Mouse (Mus musculus): ENCODE measurements around the gene Gm5868. TPM values are rescaled to one million over a fixed set of nuclear protein-coding genes. Genes with fewer than 3 reads are reported as not detected.
A peak's percentile ranks its signal among the peaks of the same experiment; 100 is the strongest.
"Not testable (repeated sequence)": the region's sequence is repeated elsewhere in the genome, so short reads cannot be mapped to it uniquely, and the experiment has no call there.

Gene Gm5868
- polyA plus RNA-seq, 1 experiment from 2014 or later: not detected

GRCm38 (mm10) chr5:72617413-72617812, 30.1 kb upstream of the Gm5868 start:
- H3K4me2 ChIP-seq (ENCODE audit: low read depth, low read length): no peak overlapping the region
- no peak for ATAC-seq
- H3K27ac ChIP-seq (ENCODE audit: low read depth): no peak overlapping the region
- H3K36me3 ChIP-seq (replicated peaks; ENCODE audit: insufficient read depth, low read length): no peaks in the 10 kb centered on the region
- H3K9ac ChIP-seq (replicated peaks): no peak overlapping the region
- WGBS (ENCODE audit: insufficient replicate concordance): 53% methylated on average over 4 of the region's 4 CpGs
- no peaks in the 10 kb centered on the region for H3K9me3 ChIP-seq (ENCODE audit: low read length)
- TF ChIP-seq CTCF (IDR thresholded peaks at IDR 0.05; ENCODE audit: low read depth) (no peak), EP300 (IDR thresholded peaks at IDR 0.05; ENCODE audit: low read depth) (no peak)
- DNase-seq: no peak
- no peaks in the 10 kb centered on the region for H3K4me1 ChIP-seq (ENCODE audit: insufficient read depth)
- no peak overlapping the region for H3K4me3 ChIP-seq (ENCODE audit: low read depth, low read length)
- H3K27me3 ChIP-seq (ENCODE audit: insufficient read depth, low read length): no peaks in the 10 kb centered on the region

- no peaks in the 10 kb centered on the region for H3K27me3 ChIP-seq (ENCODE audit: insufficient read depth, low read length)
- WGBS (ENCODE audit: insufficient replicate concordance): 86% methylated on average over 4 of the region's 4 CpGs
- H3K27ac ChIP-seq (ENCODE audit: low read depth): no peak overlapping the region
- H3K9ac ChIP-seq (replicated peaks): no peak overlapping the region
- no peaks in the 10 kb centered on the region for H3K4me1 ChIP-seq (ENCODE audit: insufficient read depth)
- no peak for ATAC-seq
- H3K36me3 ChIP-seq (replicated peaks; ENCODE audit: insufficient read depth, low read length): no peaks in the 10 kb centered on the region
- DNase-seq: no peak
- TF ChIP-seq CTCF (IDR thresholded peaks at IDR 0.05; ENCODE audit: low read depth) (no peak), EP300 (IDR thresholded peaks at IDR 0.05; ENCODE audit: low read depth) (no peak)
- no peak overlapping the region for H3K4me3 ChIP-seq (ENCODE audit: low read depth, low read length)
- no peaks in the 10 kb centered on the region for H3K9me3 ChIP-seq (ENCODE audit: low read length)
- no peak overlapping the region for H3K4me2 ChIP-seq (ENCODE audit: low read depth, low read length)
These were observed 15.8 kb upstream of the Gm5868 start for GRCm38 (mm10) chr5:72603138-72603537.

- H3K4me3 ChIP-seq (ENCODE audit: low read depth, low read length): no peak overlapping the region
- no peak overlapping the region for H3K4me2 ChIP-seq (ENCODE audit: low read depth, low read length)
- 11% methylated on average over 5 of the region's 5 CpGs for WGBS (ENCODE audit: insufficient replicate concordance)
- H3K4me1 ChIP-seq (ENCODE audit: insufficient read depth): no peaks in the 10 kb centered on the region
- no peak overlapping the region for H3K9ac ChIP-seq (replicated peaks)
- peak; percentile 75 for DNase-seq
- no peaks in the 10 kb centered on the region for H3K9me3 ChIP-seq (ENCODE audit: low read length)
- peak; percentile 67 for TF ChIP-seq CTCF (IDR thresholded peaks at IDR 0.05; ENCODE audit: low read depth)
- TF ChIP-seq EP300 (IDR thresholded peaks at IDR 0.05; ENCODE audit: low read depth): no peak
- no peaks in the 10 kb centered on the region for H3K27me3 ChIP-seq (ENCODE audit: insufficient read depth, low read length)
- no peaks in the 10 kb centered on the region for H3K36me3 ChIP-seq (replicated peaks; ENCODE audit: insufficient read depth, low read length)
- no peak overlapping the region for H3K27ac ChIP-seq (ENCODE audit: low read depth)
- ATAC-seq: peak; percentile 84
These were observed 13.7 kb upstream of the Gm5868 start for GRCm38 (mm10) chr5:72601006-72601405.

GRCm38 (mm10) chr5:72586667-72587191, 622 bp downstream of the Gm5868 start:
- not testable (repeated sequence) for H3K4me2 ChIP-seq (ENCODE audit: low read depth, low read length); H3K27ac ChIP-seq (ENCODE audit: low read depth); DNase-seq; H3K4me3 ChIP-seq (ENCODE audit: low read depth, low read length); ATAC-seq; H3K27me3 ChIP-seq (ENCODE audit: insufficient read depth, low read length); H3K36me3 ChIP-seq (replicated peaks; ENCODE audit: insufficient read depth, low read length); H3K4me1 ChIP-seq (ENCODE audit: insufficient read depth); H3K9me3 ChIP-seq (ENCODE audit: low read length); H3K9ac ChIP-seq (replicated peaks)
- WGBS (ENCODE audit: insufficient replicate concordance): 42% methylated on average over 25 of the region's 25 CpGs

GRCm38 (mm10) chr5:72586122-72586521, 1.2 kb downstream of the Gm5868 start:
- peak; percentile 51 for ATAC-seq

GRCm38 (mm10) chr5:72580970-72581332, 6.4 kb downstream of the Gm5868 start, which contains the start of gene Zar1:
TSS of gene Zar1 (minus strand) at chr5:72581254.
- not testable (repeated sequence) for H3K9me3 ChIP-seq (ENCODE audit: low read length); H3K27ac ChIP-seq (ENCODE audit: low read depth); H3K9ac ChIP-seq (replicated peaks); DNase-seq; H3K36me3 ChIP-seq (replicated peaks; ENCODE audit: insufficient read depth, low read length); ATAC-seq; H3K4me1 ChIP-seq (ENCODE audit: insufficient read depth)
- 10% methylated on average over 17 of the region's 21 CpGs for WGBS (ENCODE audit: insufficient replicate concordance)
- Histone ChIP-seq H3K27me3 (ENCODE audit: insufficient read depth, low read length) (peaks cover 19% of the 10 kb centered on the region), H3K4me3 (ENCODE audit: low read depth, low read length) (peak within 1 kb of the TSS; percentile 29), H3K4me2 (ENCODE audit: low read depth, low read length) (peak within 1 kb of the TSS; percentile 64)

More at GRCm38 (mm10) chr5:72586122-72586521, 1.2 kb downstream of the Gm5868 start:
- H3K4me3 ChIP-seq (ENCODE audit: low read depth, low read length); H3K27ac ChIP-seq (ENCODE audit: low read depth); H3K4me2 ChIP-seq (ENCODE audit: low read depth, low read length); H3K9me3 ChIP-seq (ENCODE audit: low read length); H3K36me3 ChIP-seq (replicated peaks; ENCODE audit: insufficient read depth, low read length); H3K9ac ChIP-seq (replicated peaks); H3K4me1 ChIP-seq (ENCODE audit: insufficient read depth): not testable (repeated sequence)
- DNase-seq: peak; percentile 29
- peaks cover 10% of the 10 kb centered on the region; the same call in 1 of the 2 replicates for H3K27me3 ChIP-seq (ENCODE audit: insufficient read depth, low read length)
- WGBS (ENCODE audit: insufficient replicate concordance): 35% methylated on average over 7 of the region's 7 CpGs
- peak; percentile 61 for TF ChIP-seq CTCF (IDR thresholded peaks at IDR 0.05; ENCODE audit: low read depth)

GRCm38 (mm10) chr5:72580088-72580969, 7.0 kb downstream of the Gm5868 start:
- DNase-seq: not testable (repeated sequence)
- 9% methylated on average over 45 of the region's 73 CpGs for WGBS (ENCODE audit: insufficient replicate concordance)

GRCm38 (mm10) chr5:72579599-72579998, 7.8 kb downstream of the Gm5868 start:
- H3K4me3 ChIP-seq (ENCODE audit: low read depth, low read length); H3K9ac ChIP-seq (replicated peaks); ATAC-seq; H3K4me2 ChIP-seq (ENCODE audit: low read depth, low read length); H3K36me3 ChIP-seq (replicated peaks; ENCODE audit: insufficient read depth, low read length); H3K9me3 ChIP-seq (ENCODE audit: low read length); H3K4me1 ChIP-seq (ENCODE audit: insufficient read depth); DNase-seq; H3K27ac ChIP-seq (ENCODE audit: low read depth): not testable (repeated sequence)
- H3K27me3 ChIP-seq (ENCODE audit: insufficient read depth, low read length): peaks cover 19% of the 10 kb centered on the region
- WGBS (ENCODE audit: insufficient replicate concordance): 68% methylated on average over 10 of the region's 10 CpGs

More at GRCm38 (mm10) chr5:72580088-72580969, 7.0 kb downstream of the Gm5868 start:
- peak; percentile 21; the same call in 1 of the 2 replicates for ATAC-seq
- not testable (repeated sequence) for H3K9me3 ChIP-seq (ENCODE audit: low read length); H3K9ac ChIP-seq (replicated peaks); H3K4me1 ChIP-seq (ENCODE audit: insufficient read depth); H3K36me3 ChIP-seq (replicated peaks; ENCODE audit: insufficient read depth, low read length); H3K27ac ChIP-seq (ENCODE audit: low read depth)
- Histone ChIP-seq H3K4me2 (ENCODE audit: low read depth, low read length) (peak overlapping the region; percentile 64), H3K4me3 (ENCODE audit: low read depth, low read length) (peak overlapping the region; percentile 29), H3K27me3 (ENCODE audit: insufficient read depth, low read length) (peaks cover 19% of the 10 kb centered on the region)

Data from liver, postnatal 0 days (tissue).